Mouse (Mus musculus): ENCODE measurements around the gene Prl2a1. TPM values are rescaled to one million over a fixed set of nuclear protein-coding genes. Genes with fewer than 3 reads are reported as not detected.

The Prl2a1 gene
- not detected for total RNA-seq (2023)

DNA sequence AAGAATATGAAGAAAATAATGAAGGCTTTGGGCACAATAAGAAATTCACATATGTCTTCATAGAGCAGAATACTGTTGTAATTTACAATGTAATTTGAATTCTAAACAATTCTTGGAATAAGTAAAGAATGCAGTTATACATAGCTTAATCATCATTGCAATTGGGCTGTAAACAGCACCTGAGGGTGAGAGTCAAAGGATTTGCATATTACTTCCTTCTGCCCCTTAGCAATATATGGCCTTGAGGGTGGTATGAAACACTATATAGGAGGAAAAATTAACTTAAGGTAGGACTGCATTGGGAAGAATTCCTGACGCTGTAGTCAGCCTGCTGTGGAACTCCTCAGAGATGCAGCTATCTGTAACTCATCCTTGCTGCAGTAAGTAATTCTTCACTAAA is at the start of gene Prl2a1:
Gene Prl2a1, plus strand, starts transcription at position 301 of the 400 bp plus-strand sequence.

GRCm38 (mm10) chr13:27780704-27781103 is 20.8 kb upstream of the Prl2a1 start, which contains the start of gene Prl7c1:
Prl7c1 (minus strand) TSS chr13:27780804.

DNA sequence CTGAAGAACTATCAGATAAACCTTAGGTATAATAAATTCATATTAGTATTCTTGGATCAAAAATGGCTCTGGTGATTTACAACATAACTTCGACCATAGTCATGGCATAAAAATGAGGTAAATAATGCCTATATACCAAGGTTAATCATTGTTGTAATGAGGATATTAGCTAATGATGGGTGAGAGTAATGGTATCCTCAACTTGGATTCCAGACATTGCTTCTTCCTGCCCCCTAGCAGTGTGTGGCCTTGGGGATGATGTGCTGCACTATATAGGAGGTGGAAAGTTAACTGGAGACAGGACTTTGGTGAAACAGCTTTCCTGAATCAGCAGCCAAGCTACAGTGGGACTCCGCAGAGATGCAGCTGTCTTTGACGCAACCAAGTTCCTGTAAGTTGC is 47.6 kb downstream of the Prl2a1 start, which contains the start of gene Prl2c1:
Gene Prl2c1, plus strand, starts transcription at position 301 of the 400 bp plus-strand sequence.

Other genes with a start within 250 kb of the Prl2a1 start
- not detected for gene Prl8a9, start 237.0 kb upstream of the Prl2a1 start, total RNA-seq (2023)
- gene Prl8a1, start 219.5 kb upstream of the Prl2a1 start, total RNA-seq (2023), result not detected
- not detected for gene Prl7b1, start 191.1 kb upstream of the Prl2a1 start, total RNA-seq (2023)
- gene Prl7a1, start 159.2 kb upstream of the Prl2a1 start, total RNA-seq (2023), result not detected
- gene Prl7a2, start 133.6 kb upstream of the Prl2a1 start, total RNA-seq (2023), result not detected
- not detected for gene Prl7d1, start 84.9 kb upstream of the Prl2a1 start, total RNA-seq (2023)
- gene Prl7c1, start 20.9 kb upstream of the Prl2a1 start, total RNA-seq (2023), result not detected
- gene Prl2c1, start 47.7 kb downstream of the Prl2a1 start, total RNA-seq (2023), result not detected
- not detected for gene Prl4a1, start 214.6 kb downstream of the Prl2a1 start, total RNA-seq (2023)

Measured in CD4-positive naive resting alpha-beta T cell, adult 76 days (primary cell).